In genomic region chr9:52768056-52768455, GRCm38 (mm10) we compare ENCODE assay signal across 16 mouse cellular contexts.
DNase-seq lines count a peak whose midpoint lies in the region; ATAC-seq and TF ChIP-seq lines count a peak whose summit lies in the region.
"Had no signal": no experiment of that assay in that cellular context is flagged by ENCODE, and none has a peak within 500 bp of the region (broad histone marks: within the 10 kb centered on the region; RNA-seq: fewer than 3 reads in every experiment).

No protein-coding gene starts in this region.

- no peaks in the 10 kb centered on the region for H3K9me3 ChIP-seq in forebrain, postnatal 0 days (ENCODE audit: low read length)
- no peaks in the 10 kb centered on the region for H3K9me3 ChIP-seq in forebrain, embryonic 10.5 days
- H3K9me3 ChIP-seq: G1E; heart, embryonic 15.5 days; limb, embryonic 15.5 days; lung, embryonic 15.5 days; neural tube, embryonic 12.5 days had no signal

- no peaks in the 10 kb centered on the region for H3K4me1 ChIP-seq in forebrain, postnatal 0 days (ENCODE audit: insufficient read depth)
- no peaks in the 10 kb centered on the region for H3K4me1 ChIP-seq in forebrain, embryonic 10.5 days
- H3K4me1 ChIP-seq: limb, embryonic 15.5 days; lung, embryonic 15.5 days; neural tube, embryonic 12.5 days had no signal

- 0 out of 2 replicates have a peak overlapping the region, but pooled peaks have one; percentile 45 for H3K27ac ChIP-seq in forebrain, postnatal 0 days (ENCODE audit: low read depth, low read length)
- no peak overlapping the region for H3K27ac ChIP-seq in forebrain, embryonic 10.5 days
- H3K27ac ChIP-seq: heart, embryonic 15.5 days; hindbrain, postnatal 0 days; limb, embryonic 15.5 days; lung, embryonic 15.5 days; neural tube, embryonic 12.5 days had no signal

- H3K4me3 ChIP-seq in forebrain, postnatal 0 days (ENCODE audit: low read depth, low read length): no peak overlapping the region
- no peak overlapping the region for H3K4me3 ChIP-seq in forebrain, embryonic 10.5 days
- H3K4me3 ChIP-seq: heart, embryonic 15.5 days; limb, embryonic 15.5 days; lung, embryonic 15.5 days; neural tube, embryonic 12.5 days had no signal

- H3K4me2 ChIP-seq in forebrain, postnatal 0 days (ENCODE audit: low read depth): no peak overlapping the region
- H3K4me2 ChIP-seq: heart, embryonic 15.5 days; limb, embryonic 15.5 days; lung, embryonic 15.5 days; neural tube, embryonic 12.5 days had no signal

- no peaks in the 10 kb centered on the region for H3K27me3 ChIP-seq in forebrain, postnatal 0 days (ENCODE audit: insufficient read depth, low read length)
- no peaks in the 10 kb centered on the region for H3K27me3 ChIP-seq in forebrain, embryonic 10.5 days (ENCODE audit: poor library complexity, severe bottlenecking)
- H3K27me3 ChIP-seq: heart, embryonic 15.5 days; limb, embryonic 15.5 days; lung, embryonic 15.5 days; neural tube, embryonic 12.5 days had no signal

- H3K9ac ChIP-seq in forebrain, postnatal 0 days: no peak overlapping the region
- H3K9ac ChIP-seq: heart, embryonic 15.5 days; limb, embryonic 15.5 days; lung, embryonic 15.5 days; neural tube, embryonic 12.5 days had no signal

- 47% methylated on average over 5 of the region's 5 CpGs for WGBS in forebrain, postnatal 0 days
- WGBS in forebrain, embryonic 10.5 days: 92% methylated on average over 5 of the region's 5 CpGs

- DNase-seq in forebrain, postnatal 0 days: peak; percentile 73
- no peak for DNase-seq in forebrain, embryonic 10.5 days (ENCODE audit: extremely low spot score, low spot score)
- DNase-seq in lung, postnatal 14 days: peak; percentile 5
- DNase-seq in lung, postnatal 4 days: no peak
- peak; percentile 25 to 60 for DNase-seq in cerebellum, postnatal 36 days
- no peak for DNase-seq in embryo, embryonic 10 days (ENCODE audit: low spot score)
- DNase-seq in spleen, postnatal 36 days (ENCODE audit: low spot score in 2 of 2): no peak
- DNase-seq: embryo, embryonic 11 days; gastrocnemius, postnatal 14 days; midbrain, embryonic 14.5 days had no signal

- ATAC-seq in forebrain, postnatal 0 days: no peak
- ATAC-seq: hindbrain, postnatal 0 days had no signal

- TF ChIP-seq CTCF in forebrain, postnatal 0 days (IDR thresholded peaks at IDR 0.05; ENCODE audit: low read depth): no peak

- H3K36me3 ChIP-seq in forebrain, postnatal 0 days (ENCODE audit: insufficient read depth): no peaks in the 10 kb centered on the region
- H3K36me3 ChIP-seq in forebrain, embryonic 10.5 days (replicated peaks): no peaks in the 10 kb centered on the region
- H3K36me3 ChIP-seq: G1E; heart, embryonic 15.5 days; limb, embryonic 15.5 days; lung, embryonic 15.5 days; neural tube, embryonic 12.5 days had no signal

Comparison
In these comparisons a context has a peak if more than half of its experiments do, and no peak if none do; other contexts are left out.
1. DNase-seq: peak in forebrain, postnatal 0 days (single experiment), lung, postnatal 14 days (single experiment) and cerebellum, postnatal 36 days (2 of 2); none in forebrain, embryonic 10.5 days (single experiment), lung, postnatal 4 days (0 of 2), embryo, embryonic 10 days (single experiment) and spleen, postnatal 36 days (0 of 2).